Mouse (Mus musculus): ENCODE measurements around the gene Lrrc52.

Lrrc52 gene

GRCm38 (mm10) chr1:167466765-167467426 lies at the start of gene Lrrc52:
TSS of gene Lrrc52 (minus strand) at chr1:167466780.
- no peak for DNase-seq

- no peak for DNase-seq
Measured at GRCm38 (mm10) chr1:167511621-167512020, 45.0 kb upstream of the Lrrc52 start.

- DNase-seq, result no peak
Measured at GRCm38 (mm10) chr1:167506048-167506447, 39.5 kb upstream of the Lrrc52 start.

- DNase-seq, result no peak
Measured at GRCm38 (mm10) chr1:167505427-167505826, 38.8 kb upstream of the Lrrc52 start.

GRCm38 (mm10) chr1:167499097-167499850 lies 32.7 kb upstream of the Lrrc52 start:
- no peak for DNase-seq

GRCm38 (mm10) chr1:167497991-167498390 lies 31.4 kb upstream of the Lrrc52 start:
- DNase-seq, result no peak

GRCm38 (mm10) chr1:167497560-167497959 lies 31.0 kb upstream of the Lrrc52 start:
- DNase-seq, result no peak

GRCm38 (mm10) chr1:167491501-167491900 lies 24.9 kb upstream of the Lrrc52 start:
- DNase-seq, result no peak

GRCm38 (mm10) chr1:167487933-167488332 lies 21.4 kb upstream of the Lrrc52 start:
- DNase-seq, result no peak

GRCm38 (mm10) chr1:167486959-167487680 lies 20.5 kb upstream of the Lrrc52 start:
- DNase-seq, result no peak

GRCm38 (mm10) chr1:167482863-167483262 lies 16.3 kb upstream of the Lrrc52 start:
- DNase-seq, result no peak

GRCm38 (mm10) chr1:167473585-167473984 lies 7.0 kb upstream of the Lrrc52 start:
- no peak for DNase-seq

GRCm38 (mm10) chr1:167467916-167468315 lies 1.3 kb upstream of the Lrrc52 start:
- DNase-seq, result no peak

GRCm38 (mm10) chr1:167457311-167457710 lies 9.3 kb downstream of the Lrrc52 start:
- no peak for DNase-seq

- no peak for DNase-seq
Measured at GRCm38 (mm10) chr1:167453048-167453447, 13.5 kb downstream of the Lrrc52 start.

- no peak for DNase-seq
Measured at GRCm38 (mm10) chr1:167452456-167452855, 14.1 kb downstream of the Lrrc52 start.

- no peak for DNase-seq
Measured at GRCm38 (mm10) chr1:167448598-167448997, 18.0 kb downstream of the Lrrc52 start.

GRCm38 (mm10) chr1:167448088-167448487 lies 18.5 kb downstream of the Lrrc52 start:
- no peak for DNase-seq

GRCm38 (mm10) chr1:167446516-167446915 lies 20.1 kb downstream of the Lrrc52 start:
- no peak for DNase-seq

GRCm38 (mm10) chr1:167445167-167445566 lies 21.4 kb downstream of the Lrrc52 start:
- no peak for DNase-seq

- no peak for DNase-seq
Measured at GRCm38 (mm10) chr1:167438231-167438885, 28.2 kb downstream of the Lrrc52 start.

- DNase-seq, result no peak
Measured at GRCm38 (mm10) chr1:167437091-167437490, 29.5 kb downstream of the Lrrc52 start.
